Mouse (Mus musculus) NIH3T3 (cell line): ENCODE measurements around the gene Ktn1.

Experiments used
- DNase-seq: peaks from one replicate; pipeline ENCODE4 v3.0.0-alpha.2; 2012; ENCODE audit warnings: low read depth

The Ktn1 gene

GRCm38 (mm10) chr14:47756411-47757065, 108.3 kb downstream of the Ktn1 start:
- peak; percentile 71 for DNase-seq

DNA sequence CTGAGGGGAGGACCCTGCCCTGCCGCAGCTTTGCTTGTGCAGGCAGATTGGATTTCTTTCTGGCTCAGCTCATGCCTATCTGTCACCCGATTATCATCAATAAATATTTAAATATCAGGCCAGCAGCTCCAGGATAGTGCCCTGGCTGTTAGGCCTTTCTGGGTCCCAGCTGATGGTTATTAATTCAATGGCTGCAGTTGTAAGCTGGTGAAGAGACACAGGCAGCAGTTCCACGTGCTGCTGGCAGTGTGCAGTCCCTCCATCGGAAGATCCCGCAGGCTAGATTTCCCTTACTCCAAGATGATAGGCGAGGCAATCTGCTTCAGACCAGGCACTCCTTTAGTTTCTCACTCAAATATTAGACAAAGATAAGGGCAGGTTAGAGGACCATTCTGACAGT, 116.9 kb downstream of the Ktn1 start:
- no peak for DNase-seq

GRCm38 (mm10) chr14:47765796-47766195, 117.5 kb downstream of the Ktn1 start:
- DNase-seq, result no peak

- DNase-seq, result no peak
Measured at GRCm38 (mm10) chr14:47766373-47766772, 118.1 kb downstream of the Ktn1 start.

- DNase-seq, result peak; percentile 64
Measured at GRCm38 (mm10) chr14:47771496-47771895, 123.2 kb downstream of the Ktn1 start.

- peak; percentile 21 for DNase-seq
Measured at GRCm38 (mm10) chr14:47775543-47775942, 127.3 kb downstream of the Ktn1 start.

DNA sequence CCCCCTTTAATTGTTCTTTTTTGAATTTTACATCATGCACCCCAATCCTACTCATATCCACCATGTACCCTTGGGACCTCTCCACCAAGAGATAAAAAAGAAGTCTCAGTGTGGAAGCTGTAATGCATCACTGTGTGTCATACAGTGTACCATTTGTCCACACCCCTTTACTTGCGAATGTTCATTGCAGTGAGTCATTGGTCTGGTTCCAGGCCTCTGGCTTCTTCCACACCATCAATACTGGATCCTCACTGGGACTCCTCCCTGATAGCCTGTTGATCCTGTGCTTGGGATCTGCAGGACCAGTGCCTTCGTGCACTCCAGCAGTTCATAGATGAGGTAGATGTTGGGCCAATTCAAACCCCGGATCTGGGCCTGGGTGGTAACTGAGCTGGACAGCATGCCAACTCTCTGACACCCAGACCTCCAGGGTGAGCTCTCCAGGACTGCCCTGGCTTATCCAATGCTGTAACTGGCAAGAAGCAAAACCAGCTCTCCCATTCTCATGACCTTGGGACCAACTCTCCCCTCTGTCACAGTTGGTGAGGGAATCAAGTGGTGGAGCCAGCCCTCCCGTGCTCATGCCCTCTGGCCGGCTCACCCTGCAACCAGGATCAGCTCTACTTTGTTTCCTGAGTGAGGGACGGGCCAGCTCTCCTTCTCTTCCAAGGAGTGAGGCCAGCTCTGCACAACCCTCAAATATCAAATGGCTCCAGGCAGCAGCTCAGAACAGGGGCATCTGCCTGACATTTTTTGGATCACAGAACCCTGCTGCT, 128.2 kb downstream of the Ktn1 start:
- DNase-seq, result peak; percentile 86

GRCm38 (mm10) chr14:47786112-47786511, 137.9 kb downstream of the Ktn1 start:
- no peak for DNase-seq
